Mouse (Mus musculus) megakaryocyte progenitor cell, adult 5-6 weeks (primary cell): ENCODE measurements around the gene Grk1. TPM values are rescaled to one million over a fixed set of nuclear protein-coding genes. Genes with fewer than 3 reads are reported as not detected.
A peak's percentile ranks its signal among the peaks of the same experiment; 100 is the strongest.

ENCODE experiments used
- ATAC-seq: replicated peaks from 2 replicates; pipeline ENCODE4 v1.8.0; 2016; ENCODE audit warnings: mild to moderate bottlenecking, moderate TSS enrichment, inconsistent platforms; ENCODE audit not compliant: poor library complexity
- total RNA-seq, 2 experiments: library from RNA; stranded (forward) in 1 of 2; stranded (reverse) in 1 of 2; fragments of 157-497, 149-512 nt in 1 of 2; fragments of 200-1000 nt in 1 of 2; gene quantifications; 2 replicates each; pipeline versions ENCODE4 v1.2.3 to v1.2.4; 2015 to 2017

Gene Grk1
- total RNA-seq, 2 experiments from 2014 or later, result not detected

DNA sequence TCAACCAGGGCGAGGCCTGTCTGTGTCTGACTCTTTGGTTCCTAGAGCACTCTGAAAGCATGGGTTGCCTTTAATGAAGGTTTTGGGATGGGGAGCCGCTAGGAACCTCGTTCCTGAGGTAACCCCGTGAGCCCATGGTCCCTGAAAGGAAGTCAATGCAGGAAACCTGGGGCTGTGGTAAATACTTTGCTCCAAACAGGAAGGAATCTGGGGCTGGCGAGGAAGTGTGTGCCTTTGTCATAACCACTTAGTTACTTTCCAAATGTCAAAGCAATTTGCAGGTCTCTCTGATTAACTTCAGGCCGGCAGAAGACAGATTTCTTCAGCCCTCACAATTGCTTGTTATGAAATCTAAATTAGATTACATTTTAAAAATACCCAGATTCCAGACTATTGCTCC is 22.5 kb downstream of the Grk1 start:
- ATAC-seq, result no peak

GRCm38 (mm10) chr8:13428156-13428555 is 23.3 kb downstream of the Grk1 start:
- no peak for ATAC-seq

DNA sequence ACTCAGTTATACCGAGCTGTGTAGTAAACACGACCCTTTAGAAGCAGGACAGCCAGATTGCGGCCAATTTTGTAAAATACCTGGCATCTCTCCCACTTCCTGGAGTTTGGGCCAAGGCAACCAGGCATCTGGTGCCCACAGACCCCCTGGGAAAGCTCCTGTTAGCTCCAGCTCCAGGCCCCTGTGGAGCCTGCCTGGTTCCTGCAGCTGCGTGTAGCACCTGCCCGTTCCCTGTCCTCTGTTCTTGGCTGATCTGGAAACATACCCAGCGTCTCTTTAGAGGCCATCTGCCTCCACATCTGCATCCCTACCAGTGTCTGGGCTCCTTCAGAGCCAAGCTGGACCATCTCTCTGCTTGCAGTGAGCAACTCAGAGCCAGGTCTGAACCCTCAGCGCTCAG is 25.5 kb downstream of the Grk1 start:
- no peak for ATAC-seq

- ATAC-seq, result no peak
Measured at GRCm38 (mm10) chr8:13430866-13431265, 26.0 kb downstream of the Grk1 start.

DNA sequence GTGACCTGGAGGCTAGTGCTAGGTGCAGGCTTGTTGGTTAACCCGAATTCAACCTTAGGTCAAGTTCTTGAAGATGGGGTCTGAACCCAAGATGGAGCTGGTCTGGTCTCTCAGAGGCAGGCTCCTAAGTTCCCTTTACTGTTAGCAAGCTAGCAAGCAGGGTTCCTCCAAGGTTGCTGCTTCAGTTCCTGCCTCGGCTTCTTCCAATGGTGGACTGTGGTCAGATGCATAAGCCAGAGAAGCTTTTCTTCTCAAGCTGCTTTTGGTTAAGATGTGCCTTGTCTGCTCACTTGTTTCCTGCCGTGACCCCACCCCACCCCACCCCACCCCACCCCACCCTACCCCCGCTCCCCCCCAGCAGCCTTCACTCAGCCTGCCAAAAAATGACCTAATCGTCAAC is 28.2 kb downstream of the Grk1 start:
- ATAC-seq, result no peak; the same call in 1 of the 2 replicates

- no peak for ATAC-seq
Measured at GRCm38 (mm10) chr8:13434889-13435288, 30.0 kb downstream of the Grk1 start, which contains the start of gene Tmem255b. Gene Tmem255b, plus strand, starts transcription at chr8:13435189.

GRCm38 (mm10) chr8:13436052-13436451 is 31.2 kb downstream of the Grk1 start:
- ATAC-seq, result no peak

DNA sequence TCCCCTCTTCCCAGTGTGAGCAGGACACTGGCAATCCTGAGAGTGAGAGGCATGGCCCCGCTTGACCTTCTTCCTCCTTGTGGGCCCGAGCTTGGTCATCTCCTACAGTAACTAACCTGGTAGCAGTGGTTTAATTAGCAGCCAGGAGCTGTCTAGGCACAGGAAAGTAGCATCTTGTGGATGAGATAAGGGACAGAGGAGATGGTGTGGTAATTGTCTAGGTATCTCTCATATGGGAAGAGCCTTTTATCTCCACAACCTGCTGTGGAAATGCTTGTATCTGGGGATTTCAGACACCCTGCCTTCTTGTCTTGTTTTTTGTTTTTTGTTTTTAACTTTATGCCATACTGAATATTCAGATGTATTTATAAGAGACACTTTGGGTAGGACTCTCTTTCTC is 32.6 kb downstream of the Grk1 start:
- peak; percentile 55 for ATAC-seq

- no peak for ATAC-seq
Measured at GRCm38 (mm10) chr8:13442152-13442551, 37.3 kb downstream of the Grk1 start.

- no peak for ATAC-seq
Measured at GRCm38 (mm10) chr8:13446456-13446855, 41.6 kb downstream of the Grk1 start.

- peak; percentile 73 for ATAC-seq
Measured at GRCm38 (mm10) chr8:13448145-13448544, 43.3 kb downstream of the Grk1 start.

- ATAC-seq, result no peak
Measured at GRCm38 (mm10) chr8:13451747-13452277, 46.9 kb downstream of the Grk1 start.

DNA sequence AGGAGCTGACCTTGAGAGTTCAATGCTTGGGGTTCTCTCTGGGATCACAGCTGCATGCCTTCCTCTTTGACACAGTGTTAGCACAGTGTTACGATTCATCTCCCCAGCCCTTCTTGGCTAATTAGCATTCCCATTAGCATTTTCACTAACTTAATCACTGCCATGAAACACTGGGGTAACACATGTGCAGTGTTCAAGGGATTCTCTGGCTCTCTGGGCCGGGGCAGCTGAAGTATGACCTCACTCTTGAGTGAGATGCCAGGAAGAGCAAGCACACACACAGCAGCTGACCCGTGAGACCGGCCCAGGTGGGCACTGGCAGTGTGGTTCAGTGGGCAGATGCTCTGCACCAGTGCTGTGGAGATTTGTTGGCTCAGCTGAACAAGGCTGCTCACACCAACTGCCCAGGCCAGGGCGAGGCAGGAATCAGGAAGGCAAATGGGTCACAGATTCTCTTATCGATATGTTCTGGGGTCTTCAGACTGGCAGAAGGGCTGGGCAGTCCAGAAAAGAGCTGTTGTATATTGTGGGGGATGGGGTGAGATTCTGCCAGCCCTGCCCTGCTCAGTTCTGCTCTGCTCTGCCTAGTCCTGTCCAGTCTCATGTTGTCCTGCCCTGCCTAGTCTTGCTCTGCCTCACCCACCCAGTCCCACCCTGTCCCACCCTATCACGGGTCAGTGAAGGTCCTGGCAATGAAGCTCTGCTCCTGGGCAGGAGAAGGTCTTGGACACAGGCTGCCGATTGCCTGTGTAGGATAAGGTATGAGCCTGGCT is 49.6 kb downstream of the Grk1 start:
- ATAC-seq, result no peak

DNA sequence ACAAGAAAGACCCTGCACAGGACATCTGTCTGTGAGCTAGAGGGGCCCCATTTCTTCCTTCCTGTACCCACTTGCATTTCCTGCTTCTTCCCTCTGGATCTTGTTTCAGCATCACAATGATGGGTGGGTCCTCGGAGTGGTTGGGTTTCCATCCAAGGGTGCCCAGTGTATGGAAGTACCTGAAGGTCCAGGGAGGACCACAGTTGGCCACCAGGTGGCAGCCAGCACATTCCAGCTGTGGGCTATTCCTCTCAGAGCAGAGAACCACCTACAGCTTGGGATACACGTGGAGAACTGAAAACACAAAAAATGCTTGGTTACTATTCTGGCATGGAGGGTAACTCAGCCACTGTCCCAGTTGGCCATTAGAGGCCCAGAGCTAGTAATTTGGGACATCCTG is 50.4 kb downstream of the Grk1 start:
- ATAC-seq, result peak; percentile 82

GRCm38 (mm10) chr8:13459431-13459830 is 54.5 kb downstream of the Grk1 start:
- ATAC-seq, result no peak

- ATAC-seq, result no peak
Measured at GRCm38 (mm10) chr8:13461085-13461765, 56.3 kb downstream of the Grk1 start.

GRCm38 (mm10) chr8:13461843-13462242 is 57.0 kb downstream of the Grk1 start:
- ATAC-seq, result peak; percentile 76

- no peak for ATAC-seq
Measured at GRCm38 (mm10) chr8:13462392-13462791, 57.5 kb downstream of the Grk1 start.

GRCm38 (mm10) chr8:13465324-13465723 is 60.4 kb downstream of the Grk1 start:
- ATAC-seq, result no peak

DNA sequence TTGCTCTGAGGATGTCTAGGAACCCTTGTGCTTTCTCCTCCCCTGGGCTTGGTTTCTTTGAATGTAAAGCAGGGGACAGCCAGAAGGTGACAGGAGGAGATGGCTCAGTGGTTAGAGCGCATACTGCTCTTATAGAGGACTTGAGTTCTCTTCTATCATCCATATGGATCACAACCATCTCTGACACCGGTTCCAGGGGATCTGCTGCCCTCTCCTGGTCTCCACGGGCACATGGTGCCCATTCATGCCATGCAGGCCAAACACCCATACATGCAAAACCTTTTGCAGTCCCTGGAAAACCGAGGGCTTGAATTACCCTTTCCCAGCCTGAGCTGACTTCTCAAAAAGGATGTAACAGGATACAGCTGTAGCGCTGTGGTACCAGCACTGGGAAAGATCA is 62.1 kb downstream of the Grk1 start:
- peak; percentile 48; the same call in 1 of the 2 replicates for ATAC-seq

DNA sequence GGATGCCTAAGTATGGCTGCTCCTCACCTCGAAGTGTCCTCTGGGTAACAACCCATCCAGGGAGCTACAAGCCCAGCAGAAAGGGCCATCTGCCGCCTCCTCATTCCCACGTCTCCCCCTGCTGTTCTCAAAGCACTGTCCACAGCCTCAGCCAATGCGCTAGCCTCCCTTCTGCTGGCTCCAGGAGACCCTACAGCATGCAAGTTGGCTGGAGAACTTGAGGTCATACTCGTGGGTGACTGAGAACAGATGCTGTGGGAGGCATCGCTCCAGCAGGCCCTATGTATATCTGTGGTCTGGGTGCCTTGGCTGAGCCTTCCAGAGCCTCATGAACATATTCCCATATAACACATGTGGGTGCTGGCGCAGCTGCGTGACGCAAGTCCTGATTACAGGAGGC is 63.9 kb downstream of the Grk1 start:
- ATAC-seq, result no peak

- ATAC-seq, result no peak
Measured at GRCm38 (mm10) chr8:13471484-13471883, 66.6 kb downstream of the Grk1 start.
